Mouse (Mus musculus) T-helper 1 cell (primary cell): ENCODE measurements around the gene Rtp3.

Experiments used
- in situ Hi-C: fragments of 300-600 bp; cut with MboI, MseI; formaldehyde crosslinking; loops from one replicate; pipeline ENCODE4 v1.15.1; 2025; ENCODE audit warnings: high pct_unique_total_duplicates

Rtp3 gene

GRCm38 (mm10) chr9:110982351-110982750 is 8.0 kb downstream of the Rtp3 start:
- in situ Hi-C loops: no loop called here

DNA sequence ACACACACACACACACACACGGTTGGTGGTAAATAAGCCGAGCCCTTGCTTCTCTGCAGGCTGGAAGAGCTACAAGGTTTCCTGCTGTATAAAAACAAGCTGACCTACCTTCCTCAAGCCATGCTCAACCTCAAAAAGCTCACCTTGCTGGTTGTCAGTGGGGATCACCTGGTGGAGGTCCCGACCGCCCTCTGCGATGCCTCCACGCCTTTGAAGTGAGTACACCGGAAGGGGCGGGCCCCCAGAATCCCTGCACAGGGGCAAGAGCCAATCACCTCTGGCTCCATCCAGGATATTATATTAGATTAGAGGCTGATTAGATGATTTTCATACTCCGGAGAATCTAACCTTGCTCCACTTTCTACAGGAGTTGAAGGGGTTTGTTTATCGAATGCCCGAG is 11.0 kb downstream of the Rtp3 start:
- in situ Hi-C loops: no loop called here

- in situ Hi-C loops: no loop called here
Measured at GRCm38 (mm10) chr9:110965910-110966231, 24.5 kb downstream of the Rtp3 start.

DNA sequence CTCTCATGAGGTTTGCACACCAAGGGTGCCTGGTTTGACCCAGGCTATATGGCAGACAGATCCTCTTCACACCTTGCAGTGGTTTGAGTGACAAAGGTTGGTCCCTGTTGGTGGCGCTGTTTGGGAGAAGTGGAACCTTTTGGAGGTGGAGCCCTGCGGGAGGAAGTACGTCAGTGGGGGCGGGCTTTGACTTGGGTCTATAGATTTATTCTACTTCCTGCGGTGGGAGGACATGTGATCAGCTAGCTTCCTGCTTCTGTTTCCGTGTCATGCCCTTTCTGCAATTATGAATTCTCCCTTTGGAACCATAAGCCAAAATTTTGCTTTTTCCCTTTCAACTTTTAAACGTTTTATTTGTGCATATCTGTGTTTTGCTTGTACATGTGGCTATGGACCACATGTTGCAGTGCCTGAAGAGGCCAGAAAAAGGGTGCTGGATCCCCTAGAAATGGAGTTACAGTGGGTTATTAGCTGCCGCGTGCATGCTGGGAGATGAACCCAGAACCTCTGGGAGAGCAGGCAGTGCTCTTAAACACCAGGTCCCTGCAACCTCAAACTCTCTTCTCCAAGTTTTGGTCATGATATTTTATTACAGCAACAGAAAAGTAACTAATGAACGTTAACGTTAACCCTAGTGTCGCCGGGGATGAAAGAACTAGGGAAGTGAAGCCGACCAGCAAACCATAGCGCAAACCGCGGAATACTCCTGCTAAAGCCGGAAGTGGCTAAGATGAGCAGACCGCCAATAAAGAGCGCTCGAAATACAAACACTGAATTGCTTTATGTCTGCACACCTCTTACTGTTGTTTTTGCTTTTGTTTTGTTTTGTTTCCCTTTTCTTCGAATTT is 25.1 kb downstream of the Rtp3 start:
- in situ Hi-C loops: no loop called here

- in situ Hi-C loops: no loop called here
Measured at GRCm38 (mm10) chr9:110963566-110964115, 26.7 kb downstream of the Rtp3 start.

DNA sequence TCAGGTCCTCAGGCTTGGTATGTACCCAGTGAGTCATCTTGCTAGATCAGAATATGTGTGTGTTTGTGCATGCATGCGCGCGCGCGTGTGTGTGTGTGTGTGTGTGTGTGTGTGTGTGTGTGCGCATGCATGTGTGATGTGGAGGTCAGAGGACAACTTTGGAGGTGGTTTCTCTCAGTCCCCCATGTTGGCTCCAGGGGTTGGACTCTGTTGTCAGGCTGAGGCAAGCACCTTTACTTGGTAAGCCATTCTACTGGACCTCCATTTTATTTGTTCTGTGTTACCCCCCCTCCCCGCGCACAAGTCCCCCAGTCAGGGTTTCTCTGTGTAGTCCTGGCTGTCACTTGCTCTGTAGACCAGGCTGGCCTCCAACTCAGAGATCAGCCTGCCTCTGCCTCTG is 29.0 kb downstream of the Rtp3 start:
- in situ Hi-C loops: no loop called here

DNA sequence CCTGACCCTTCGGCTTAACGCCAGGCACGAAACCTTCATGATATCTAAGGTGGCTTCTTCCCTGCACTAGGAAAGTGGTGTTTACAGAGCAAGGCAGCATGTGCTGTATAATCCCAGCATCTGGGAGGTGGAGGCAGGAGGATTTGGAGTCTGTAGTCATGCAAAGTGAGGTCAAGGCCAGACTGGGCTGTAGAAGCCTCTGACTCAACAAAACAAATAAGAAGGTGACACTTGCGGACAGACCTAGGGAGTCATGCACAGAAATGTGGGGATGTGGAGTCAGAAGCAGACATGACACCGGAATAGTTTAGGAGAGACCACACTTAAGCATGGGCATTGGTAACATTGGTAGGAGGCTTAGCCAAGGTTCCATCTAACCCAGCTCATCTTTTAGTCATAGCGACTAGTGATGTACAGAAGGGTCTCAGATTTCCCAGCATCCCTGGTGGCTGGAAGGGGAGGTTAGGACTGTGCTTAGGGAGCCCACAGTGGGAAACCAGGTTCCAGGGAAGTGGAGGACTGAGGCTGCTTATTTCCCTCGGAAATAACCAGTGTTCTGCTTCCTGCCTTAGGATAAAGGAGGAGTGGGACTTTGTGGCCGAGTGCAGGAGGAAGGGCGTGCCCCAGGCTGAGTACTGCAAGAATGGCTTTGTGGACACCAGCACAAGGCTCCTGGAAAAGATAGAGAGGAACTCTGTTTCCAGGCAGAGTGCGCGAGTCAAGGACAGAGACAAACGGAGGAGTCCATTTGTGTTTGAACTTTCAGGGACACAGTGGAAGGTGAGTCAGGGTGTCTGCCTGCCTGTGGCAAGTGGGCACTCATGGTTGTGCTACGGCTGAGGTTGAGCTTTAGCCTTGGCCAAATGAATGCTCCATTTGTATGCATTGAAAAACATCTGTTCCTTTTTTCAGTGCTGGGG is 29.9 kb downstream of the Rtp3 start:
- in situ Hi-C loops: no loop called here

DNA sequence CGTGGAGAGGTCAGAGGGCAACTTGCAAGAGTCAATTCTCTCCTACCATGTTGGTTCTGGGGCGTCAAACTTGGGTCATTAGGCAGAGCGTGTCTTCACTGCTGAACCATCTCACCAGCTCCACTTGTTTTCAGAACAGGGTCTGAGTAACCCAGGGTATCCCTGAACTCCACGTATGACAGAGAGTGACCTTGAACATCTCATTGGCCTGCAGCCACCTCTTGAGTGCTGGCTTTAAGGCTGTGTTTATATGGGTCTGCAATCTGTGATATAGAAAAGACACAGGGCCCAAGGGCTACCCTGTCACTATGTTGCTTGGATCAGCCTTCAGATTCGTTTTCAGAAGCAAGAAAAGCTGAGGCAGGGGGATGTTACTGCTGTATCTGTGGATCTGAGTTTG is 30.7 kb downstream of the Rtp3 start:
- in situ Hi-C loops: no loop called here

GRCm38 (mm10) chr9:110955962-110956361 is 34.4 kb downstream of the Rtp3 start:
- in situ Hi-C loops: no loop called here

- in situ Hi-C loops: no loop called here
Measured at GRCm38 (mm10) chr9:110954681-110955445, 35.5 kb downstream of the Rtp3 start.

GRCm38 (mm10) chr9:110953550-110954461 is 36.6 kb downstream of the Rtp3 start:
- in situ Hi-C loops: no loop called here

GRCm38 (mm10) chr9:110952931-110953549 is 37.3 kb downstream of the Rtp3 start:
- in situ Hi-C loops: no loop called here

DNA sequence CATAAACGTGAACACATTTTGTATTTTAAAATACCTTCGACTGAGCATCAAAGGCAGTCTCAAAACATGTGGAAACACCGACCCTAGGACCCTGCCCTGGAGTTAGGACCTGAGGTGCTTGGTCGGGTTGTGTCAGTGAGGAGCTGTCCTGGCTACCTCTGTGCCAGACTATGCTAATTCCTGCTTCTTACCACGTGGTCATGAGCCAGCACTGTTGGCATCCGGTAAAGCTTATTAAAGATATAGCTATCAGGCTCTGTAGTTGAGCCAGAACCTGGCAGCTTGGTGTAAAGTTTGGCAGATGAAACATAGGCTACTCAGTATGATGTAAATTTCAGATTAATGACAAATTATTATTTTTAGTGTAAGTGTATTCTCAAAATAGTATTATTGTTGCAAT is 38.0 kb downstream of the Rtp3 start:
- in situ Hi-C loops: no loop called here

DNA sequence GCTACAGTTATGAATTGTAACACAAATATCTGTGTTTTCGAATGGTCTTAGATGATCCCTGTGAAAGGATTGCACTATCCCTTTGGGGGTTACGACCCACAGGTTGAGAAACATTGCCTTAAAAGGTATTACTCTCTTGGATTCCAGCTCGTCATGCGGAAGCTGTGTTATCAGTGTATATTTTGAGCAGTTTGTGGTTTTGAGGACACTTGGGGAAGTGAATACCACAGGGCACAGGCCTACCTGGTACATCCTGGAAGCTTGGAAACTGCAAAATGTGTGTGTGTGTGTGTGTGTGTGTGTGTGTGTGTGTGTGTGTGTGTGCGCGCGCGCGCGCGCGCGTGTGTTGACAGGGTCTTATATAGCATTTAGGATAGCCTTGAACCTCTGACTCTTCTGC is 38.5 kb downstream of the Rtp3 start:
- in situ Hi-C loops: no loop called here

DNA sequence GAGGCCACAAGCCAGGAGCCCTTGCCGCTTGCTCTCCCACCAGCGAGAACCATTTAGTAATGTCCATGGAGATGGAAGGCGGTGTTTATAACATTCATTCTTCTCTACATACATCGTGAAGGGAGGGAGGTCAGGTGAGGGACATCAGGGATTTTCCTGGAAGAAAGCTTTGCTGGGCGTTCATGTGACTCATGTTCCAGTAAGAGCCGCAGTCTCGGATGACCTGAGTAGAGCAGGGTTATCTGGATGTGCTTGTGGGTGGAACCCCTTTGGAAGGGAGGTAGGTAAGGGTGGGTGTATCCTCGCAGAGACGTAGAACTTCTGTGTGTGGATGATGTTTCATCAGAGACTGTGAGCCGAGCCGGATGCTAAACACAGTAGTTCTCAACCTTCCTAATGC is 39.0 kb downstream of the Rtp3 start, which contains the start of gene Lrrc2:
Gene Lrrc2 (plus strand): TSS at position 149 of the 400 bp plus-strand sequence.
- in situ Hi-C loops: no loop called here

GRCm38 (mm10) chr9:110950109-110950508 is 40.3 kb downstream of the Rtp3 start:
- in situ Hi-C loops: no loop called here

DNA sequence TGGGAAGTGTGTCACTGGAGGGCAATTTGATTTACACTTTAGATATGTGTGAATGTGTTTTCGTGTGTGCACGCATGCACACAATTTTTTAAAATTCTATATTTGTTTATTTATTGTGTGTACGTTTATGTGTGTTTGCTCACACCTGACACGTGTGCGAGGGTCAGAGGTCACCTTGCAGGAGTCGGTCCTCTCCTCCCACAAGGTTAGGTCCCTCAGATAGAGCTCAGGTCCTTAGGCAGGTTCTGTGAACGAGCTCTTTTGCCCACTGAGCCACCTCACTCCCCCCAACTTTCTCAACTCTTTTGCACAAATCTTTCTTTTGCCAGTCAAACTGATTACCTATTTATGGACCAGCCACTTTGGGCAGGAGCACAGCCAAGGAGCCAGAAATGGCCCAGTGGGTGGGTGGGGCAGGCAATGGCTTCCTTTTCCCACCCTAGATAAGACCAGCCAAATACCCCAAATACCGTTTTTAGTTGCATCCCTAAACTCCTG is 41.5 kb downstream of the Rtp3 start:
- in situ Hi-C loops: no loop called here

DNA sequence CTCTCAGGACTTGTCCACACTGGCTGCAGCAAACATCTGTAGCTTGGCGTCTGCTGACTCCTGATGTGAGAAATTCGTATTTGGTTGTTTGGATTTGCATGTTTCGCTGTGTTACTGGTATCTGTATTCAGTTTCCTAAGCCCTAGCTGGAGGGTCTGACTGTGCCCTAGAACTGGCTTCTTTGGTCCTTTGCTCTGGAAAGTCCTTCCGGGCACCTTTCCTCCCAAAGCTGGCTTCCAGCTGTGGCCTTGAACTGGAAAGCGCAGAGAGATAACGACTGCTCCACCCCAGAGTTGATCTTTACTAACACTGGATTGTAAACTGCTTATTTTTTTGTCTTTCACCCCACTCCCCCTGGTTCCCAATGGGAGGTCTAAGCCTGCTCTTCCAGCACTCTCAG is 42.5 kb downstream of the Rtp3 start:
- in situ Hi-C loops: no loop called here

DNA sequence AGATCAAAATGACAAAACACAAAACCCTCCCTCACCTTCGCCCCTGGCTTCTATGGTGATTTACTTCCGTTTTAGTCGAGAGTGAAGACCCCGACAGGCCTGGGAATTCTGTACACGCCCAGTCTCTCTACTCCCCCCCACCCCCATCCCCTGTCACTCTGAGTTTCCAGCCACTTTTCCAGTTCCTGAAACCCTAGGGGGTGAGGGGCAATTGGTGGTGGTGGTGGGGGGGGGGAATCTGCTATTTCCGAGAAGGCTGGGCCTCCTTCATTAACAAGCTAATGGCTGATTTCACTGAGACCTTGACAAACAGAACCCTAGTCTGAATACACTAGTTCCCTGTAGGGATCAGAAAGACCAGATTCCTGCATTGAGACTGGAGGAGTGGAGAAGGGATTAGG is 43.1 kb downstream of the Rtp3 start:
- in situ Hi-C loops: no loop called here

DNA sequence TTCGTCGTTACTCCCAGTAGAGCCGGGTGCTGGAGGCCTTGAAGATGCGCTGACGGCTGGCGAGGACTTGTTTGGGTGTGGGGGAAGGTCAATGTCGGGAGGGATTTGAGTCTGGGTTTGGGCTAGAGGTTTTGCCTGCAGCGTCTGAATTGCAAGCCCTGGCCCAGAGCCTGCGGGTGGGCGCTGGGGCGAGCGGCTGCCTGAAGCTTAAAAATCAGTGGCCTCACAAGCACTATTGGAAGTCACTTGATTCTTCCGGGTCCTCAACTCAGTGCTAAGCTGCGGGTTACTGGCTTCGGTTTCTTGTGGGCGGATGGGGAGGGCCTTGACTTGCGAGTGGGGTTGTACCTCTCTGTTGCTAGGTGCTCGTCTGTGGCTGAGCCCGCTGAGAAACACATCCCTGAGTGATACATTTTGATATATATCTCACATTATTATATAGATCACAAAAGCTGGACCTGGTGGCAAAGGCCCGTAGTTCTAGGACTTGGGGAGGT is 43.8 kb downstream of the Rtp3 start:
- in situ Hi-C loops: no loop called here
